Mouse (Mus musculus) stomach, postnatal 0 days (tissue): ENCODE results near the gene Cadps2.

Experiments used
- CTCF ChIP-seq: IDR thresholded peaks from 2 replicates; pipeline ENCODE4 v1.5.1; 2016; ENCODE audit warnings: antibody characterized with exemption, low read depth, mild to moderate bottlenecking, moderate library complexity
- EP300 ChIP-seq: optimal IDR thresholded peaks from 2 replicates; pipeline ENCODE3; 2016; ENCODE audit warnings: antibody characterized with exemption

DNA sequence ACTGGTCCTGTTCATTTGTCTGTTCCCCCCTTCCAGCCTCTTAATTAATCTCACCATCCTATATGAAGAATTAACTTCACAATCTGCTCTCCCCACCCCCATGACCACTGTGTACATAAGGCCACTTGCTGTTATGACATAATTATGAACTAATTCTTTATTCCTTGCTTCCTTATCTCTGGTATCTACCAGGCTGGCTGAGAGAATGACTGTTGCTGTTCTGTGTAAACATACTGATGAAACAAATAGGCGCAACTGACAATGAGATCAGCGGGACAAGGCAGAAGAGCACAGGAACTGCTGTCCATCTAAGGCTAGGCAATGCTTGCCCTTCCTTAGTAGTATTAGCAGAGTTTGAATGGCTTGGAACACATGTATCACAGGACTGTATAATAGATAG lies 445.1 kb downstream of the Cadps2 start:
- TF ChIP-seq CTCF (no peak), EP300 (no peak)
